Mouse (Mus musculus) E14TG2a.4 (cell line): ENCODE results near the gene Srsf1.

ENCODE experiments used
- CTCF ChIP-seq: conservative IDR thresholded peaks from 2 replicates; pipeline ENCODE4 v1.5.1; 2014; ENCODE audit warnings: low read length
- POU5F1 ChIP-seq: IDR thresholded peaks from 2 replicates; pipeline ENCODE4 v1.6.1; 2014; ENCODE audit warnings: low read length, borderline replicate concordance

GRCm38 (mm10) chr11:88071113-88071512, 23.9 kb downstream of the Srsf1 start:
- TF ChIP-seq CTCF: no peak
- TF ChIP-seq POU5F1: no peak
